Mouse (Mus musculus) bone marrow, adult 2 months (tissue): ENCODE measurements around the gene Wiz. TPM values are rescaled to one million over a fixed set of nuclear protein-coding genes. Genes with fewer than 3 reads are reported as not detected.

Experiments used
- H3K27ac ChIP-seq: fragments of 200-500 bp; 2 replicates; pipeline ENCODE4 v1.5.1; 2012; ENCODE audit warnings: low read depth, mild to moderate bottlenecking, control low read depth, inconsistent platforms, low read length; ENCODE audit not compliant: control insufficient read depth, poor library complexity, insufficient read depth
- H3K4me1 ChIP-seq: fragments of 200-500 bp; 2 replicates; pipeline ENCODE4 v1.6.1; 2011; ENCODE audit warnings: low read length; ENCODE audit not compliant: control insufficient read depth, insufficient read depth
- H3K4me3 ChIP-seq: fragments of 200-500 bp; replicated peaks from 2 replicates; pipeline ENCODE3; 2011; ENCODE audit warnings: mild to moderate bottlenecking, low read depth, low read length, control low read depth; ENCODE audit not compliant: control insufficient read depth
- CTCF ChIP-seq: fragments of 200-500 bp; IDR thresholded peaks from 2 replicates; pipeline ENCODE4 v1.5.1; 2011; ENCODE audit warnings: low read length, control low read depth; ENCODE audit not compliant: control insufficient read depth, insufficient read depth
- POLR2A ChIP-seq: fragments of 200-500 bp; IDR thresholded peaks from 2 replicates; pipeline ENCODE4 v1.6.1; 2011; ENCODE audit warnings: low read depth, mild to moderate bottlenecking, control low read depth, low read length, borderline replicate concordance; ENCODE audit not compliant: control insufficient read depth
- WGBS: fragments of 180-500 bp; shearing (Covaris S2); methylation state at CpG from one replicate; pipeline ENCODE4 v1.1.7; 2018; 5-methylcytosine and 5-hydroxymethylcytosine counted together
- polyA plus RNA-seq: library from polyadenylated mRNA; stranded (reverse); fragments of >200 nt; gene quantifications from 2 replicates; pipeline ENCODE4 v1.2.4, GENCODE M21; 2011; ENCODE audit warnings: low replicate concordance; ENCODE audit not compliant: missing spikeins, insufficient read depth, insufficient read length

Gene Wiz
- 11.8 and 15.5 TPM in 2 replicates for polyA plus RNA-seq

DNA sequence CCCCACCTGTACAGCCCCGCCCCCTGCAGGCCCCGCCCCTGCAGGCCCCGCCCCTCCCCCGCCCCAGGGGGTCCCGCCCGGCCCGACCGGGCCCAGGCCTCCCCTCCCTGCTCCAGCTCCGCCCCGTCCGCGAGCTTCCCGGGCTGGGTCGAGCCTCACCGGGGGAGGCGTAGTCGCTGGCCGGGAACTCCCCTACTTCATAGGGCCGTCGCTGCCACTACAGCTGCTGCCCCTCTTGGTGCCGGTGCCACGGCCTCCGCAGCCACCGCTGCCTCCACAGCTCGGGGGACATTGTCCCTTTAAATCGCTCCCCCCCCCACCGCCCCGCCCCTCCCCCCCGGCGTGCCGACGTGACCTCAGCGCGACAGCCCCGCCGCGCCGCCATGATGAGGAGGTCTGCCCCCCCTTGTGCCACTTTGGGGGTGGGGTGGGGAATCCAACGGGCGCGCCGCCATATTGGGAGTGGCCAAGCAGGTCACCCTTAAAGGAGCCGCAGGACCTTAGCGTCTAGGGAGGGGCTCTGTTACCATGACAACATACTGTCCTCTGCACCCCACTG is at the start of gene Wiz:
TSS of gene Wiz (minus strand) at position 339 of the 559 bp plus-strand sequence.
- under 1% methylated on average over 36 of the region's 44 CpGs for WGBS
- TF ChIP-seq CTCF = no peak
- no peak; the same call in 1 of the 2 replicates for TF ChIP-seq POLR2A

DNA sequence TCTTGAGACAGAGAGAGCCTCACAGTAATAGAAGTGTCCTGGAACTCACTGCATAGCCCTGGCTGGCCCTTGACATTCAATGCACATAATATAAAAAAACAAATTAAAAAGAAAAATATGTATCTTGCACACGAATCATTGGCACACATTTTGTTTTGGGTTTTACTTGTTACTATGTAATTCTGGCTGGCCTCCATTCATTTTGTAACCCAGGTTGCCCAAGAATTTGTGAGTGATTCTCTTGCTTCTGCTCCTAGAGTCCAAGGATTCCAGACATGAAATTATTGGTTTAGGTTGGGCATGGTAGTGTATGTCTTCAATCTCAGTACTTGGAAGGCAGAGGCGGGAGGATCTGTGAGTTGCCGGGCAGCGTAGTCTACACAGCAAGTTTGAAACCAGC is 47.9 kb upstream of the Wiz start:
- TF ChIP-seq CTCF (no peak), POLR2A (no peak)
- WGBS = 81% methylated on average over 4 of the region's 4 CpGs
- H3K27ac ChIP-seq = no peak overlapping the region

More for the DNA sequence above, at the start of gene Wiz:
- peak within 1 kb of the TSS; percentile 87 for H3K4me3 ChIP-seq
- H3K27ac ChIP-seq = peak within 1 kb of the TSS; percentile 92
- H3K4me1 ChIP-seq = no peaks in the 10 kb centered on the region

DNA sequence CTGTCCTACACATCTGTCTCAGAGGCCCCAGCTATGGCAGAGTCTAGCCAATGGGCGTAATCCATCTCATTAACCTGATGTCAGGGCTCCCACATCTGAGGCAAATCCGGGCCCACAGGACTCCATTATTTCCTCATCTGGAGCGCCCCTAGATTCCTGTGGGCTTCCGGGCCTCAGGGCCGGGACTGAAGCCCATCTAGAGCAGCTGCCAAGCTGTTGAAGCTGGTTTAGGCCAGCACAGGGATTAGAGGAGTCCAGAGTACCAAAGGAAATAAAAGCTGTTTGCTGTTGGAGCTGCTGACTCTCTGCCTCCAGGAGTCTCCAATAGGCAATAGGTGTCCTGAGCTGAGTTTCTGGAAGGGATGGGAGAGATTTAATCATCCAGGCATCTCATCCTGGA is 45.9 kb upstream of the Wiz start:
- Histone ChIP-seq H3K4me1 (no peaks in the 10 kb centered on the region), H3K27ac (no peak overlapping the region), H3K4me3 (no peak overlapping the region)
- TF ChIP-seq CTCF = no peak
- no peak for TF ChIP-seq POLR2A
- WGBS = 83% methylated on average over 5 of the region's 5 CpGs

More for the DNA sequence above, 47.9 kb upstream of the Wiz start:
- H3K4me3 ChIP-seq = no peak overlapping the region
- H3K4me1 ChIP-seq = no peaks in the 10 kb centered on the region

DNA sequence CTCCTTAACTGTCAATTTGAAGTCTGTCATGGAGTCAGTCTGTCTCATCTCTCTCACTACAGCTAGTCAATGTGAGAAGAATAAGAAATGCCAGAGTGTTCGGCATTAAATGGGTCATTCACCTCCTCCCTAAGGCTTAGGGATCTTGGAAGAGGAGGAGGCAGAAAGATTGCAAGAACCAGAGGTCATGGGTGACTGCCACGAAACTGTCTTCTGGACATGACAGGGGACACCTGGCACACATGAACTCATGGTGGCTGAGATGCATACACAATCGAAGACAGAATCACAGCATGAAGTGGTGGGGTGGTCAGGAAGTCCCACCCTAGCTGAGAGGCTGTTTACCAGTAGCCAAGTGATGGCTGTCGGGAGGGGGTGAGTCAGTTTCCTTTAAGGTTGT is 45.1 kb upstream of the Wiz start:
- 53% methylated on average over 4 of the region's 4 CpGs for WGBS
- Histone ChIP-seq H3K4me1 (no peaks in the 10 kb centered on the region), H3K4me3 (no peak overlapping the region), H3K27ac (no peak overlapping the region)
- TF ChIP-seq POLR2A = no peak
- no peak for TF ChIP-seq CTCF

DNA sequence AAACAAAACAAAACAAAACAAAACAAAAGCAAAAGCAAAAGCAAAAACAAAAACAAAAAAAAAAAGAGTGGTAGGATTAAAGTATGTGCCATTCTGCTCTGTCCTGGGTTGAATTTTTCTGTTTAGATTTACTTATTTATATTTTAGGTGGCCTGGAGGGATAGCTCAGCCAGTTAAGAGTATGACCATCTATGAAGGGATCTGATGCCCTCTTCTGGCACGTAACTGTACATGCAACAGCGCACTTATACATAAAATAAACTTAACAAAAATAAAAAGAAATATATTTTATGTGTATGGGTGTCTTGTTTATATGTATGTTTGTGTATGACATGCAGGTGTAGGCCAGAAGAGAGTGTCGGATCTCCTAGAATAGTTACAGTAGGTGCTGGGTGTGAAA is 42.7 kb upstream of the Wiz start:
- Histone ChIP-seq H3K4me1 (no peaks in the 10 kb centered on the region), H3K4me3 (no peak overlapping the region), H3K27ac (no peak overlapping the region)
- TF ChIP-seq CTCF (no peak), POLR2A (no peak)
- WGBS = 37% methylated on average over 3 of the region's 3 CpGs

DNA sequence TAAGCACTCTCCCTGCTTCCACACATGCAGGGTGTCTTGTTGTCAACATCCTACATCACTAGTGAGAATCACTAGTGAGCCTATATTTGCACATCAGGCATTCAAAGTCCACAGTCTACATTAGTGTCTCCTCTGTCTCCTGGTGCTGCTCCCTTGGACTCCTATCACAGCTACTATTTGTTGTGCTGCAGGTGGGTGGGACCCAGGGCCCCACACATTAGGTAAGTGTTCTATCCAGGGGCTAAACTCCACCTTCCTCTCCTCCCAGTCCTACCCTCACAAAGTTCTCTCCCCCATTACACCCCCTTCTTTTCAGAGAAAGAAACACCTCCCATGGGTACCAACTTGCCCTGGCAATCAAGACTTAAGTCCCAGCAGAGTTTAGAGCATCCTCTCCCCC is 37.4 kb upstream of the Wiz start:
- no peak overlapping the region for H3K4me3 ChIP-seq
- H3K4me1 ChIP-seq = peaks cover 2% of the 10 kb centered on the region; the same call in 1 of the 2 replicates
- no peak overlapping the region for H3K27ac ChIP-seq
- no peak for TF ChIP-seq CTCF
- no peak for TF ChIP-seq POLR2A

DNA sequence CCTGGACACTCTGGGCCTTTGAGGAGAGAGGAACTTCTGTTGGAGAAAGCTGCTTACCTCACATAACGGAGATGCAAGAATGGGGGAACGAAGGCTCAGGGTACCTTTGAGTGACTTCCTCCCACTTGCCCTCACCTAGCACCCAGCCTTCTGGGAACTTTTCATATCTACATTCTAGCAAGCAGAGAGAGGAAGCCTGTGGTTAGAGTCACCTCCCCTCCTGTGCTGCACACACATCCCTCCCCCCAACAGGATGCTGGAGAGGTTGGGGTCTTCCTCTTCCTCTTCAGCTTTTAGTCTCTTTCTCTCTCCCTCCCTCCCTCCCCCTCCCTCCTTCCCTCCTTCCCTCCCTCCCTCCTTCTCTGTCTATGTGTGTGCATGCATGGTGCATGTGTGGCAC is 34.8 kb upstream of the Wiz start, which contains the start of gene Pglyrp2:
TSS of gene Pglyrp2 (minus strand) at position 134 of the 400 bp plus-strand sequence.
- WGBS = 6% methylated on average over 2 of the region's 2 CpGs
- no peak for TF ChIP-seq POLR2A
- no peak for TF ChIP-seq CTCF
- peaks cover 2% of the 10 kb centered on the region; the same call in 1 of the 2 replicates for H3K4me1 ChIP-seq
- H3K4me3 ChIP-seq = peak within 1 kb of the TSS; percentile 18
- no peak within 1 kb of the TSS for H3K27ac ChIP-seq

DNA sequence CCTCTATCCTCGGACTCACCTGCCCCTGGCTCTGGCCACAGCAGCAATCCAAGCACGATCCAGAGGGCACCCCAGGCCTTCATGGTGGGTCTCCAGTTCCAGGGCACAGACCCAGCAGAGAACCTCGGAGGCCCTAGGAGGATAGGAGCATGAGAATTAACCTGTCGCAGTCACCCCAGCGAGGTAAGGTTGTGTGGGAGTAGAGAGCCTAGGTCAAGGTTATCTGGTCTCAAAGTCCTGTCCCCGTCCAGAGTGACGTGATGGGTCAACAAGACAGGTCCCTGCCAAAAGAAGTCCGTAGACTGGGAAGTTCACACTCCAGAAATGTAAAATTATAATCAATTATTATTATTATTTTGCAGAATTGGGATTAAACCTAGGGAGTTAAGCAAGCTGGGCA is 31.5 kb upstream of the Wiz start:
- H3K4me3 ChIP-seq = no peak overlapping the region
- 78% methylated on average over 8 of the region's 8 CpGs for WGBS
- peaks cover 2% of the 10 kb centered on the region; the same call in 1 of the 2 replicates for H3K4me1 ChIP-seq
- H3K27ac ChIP-seq = no peak overlapping the region
- TF ChIP-seq POLR2A (no peak), CTCF (no peak)
